Mouse (Mus musculus) kidney, adult 11 months (tissue): Measurements from ENCODE around the gene Abhd6.

Experiments used
- DNase-seq: peaks from one replicate; pipeline ENCODE4 v3.0.0; 2022

The Abhd6 gene

GRCm38 (mm10) chr14:8034561-8034960 lies 31.9 kb downstream of the Abhd6 start:
- no peak for DNase-seq

- no peak for DNase-seq
Measured at GRCm38 (mm10) chr14:8035951-8036350, 33.2 kb downstream of the Abhd6 start.

GRCm38 (mm10) chr14:8036406-8036805 lies 33.7 kb downstream of the Abhd6 start:
- DNase-seq, result no peak

- DNase-seq, result no peak
Measured at GRCm38 (mm10) chr14:8038150-8038549, 35.4 kb downstream of the Abhd6 start.

- DNase-seq, result peak; percentile 87
Measured at GRCm38 (mm10) chr14:8038791-8039448, 36.2 kb downstream of the Abhd6 start.

GRCm38 (mm10) chr14:8040179-8040578 lies 37.5 kb downstream of the Abhd6 start:
- no peak for DNase-seq

- no peak for DNase-seq
Measured at GRCm38 (mm10) chr14:8040911-8041678, 38.4 kb downstream of the Abhd6 start.

GRCm38 (mm10) chr14:8042120-8042519 lies 39.4 kb downstream of the Abhd6 start:
- no peak for DNase-seq

GRCm38 (mm10) chr14:8042577-8042976 lies 39.9 kb downstream of the Abhd6 start:
- no peak for DNase-seq

- DNase-seq, result no peak
Measured at GRCm38 (mm10) chr14:8044330-8044729, 41.6 kb downstream of the Abhd6 start.

GRCm38 (mm10) chr14:8044786-8045185 lies 42.1 kb downstream of the Abhd6 start:
- no peak for DNase-seq

GRCm38 (mm10) chr14:8045187-8045846 lies 42.6 kb downstream of the Abhd6 start:
- DNase-seq, result no peak

- DNase-seq, result no peak
Measured at GRCm38 (mm10) chr14:8046839-8047238, 44.1 kb downstream of the Abhd6 start.

GRCm38 (mm10) chr14:8049334-8049733 lies 46.6 kb downstream of the Abhd6 start:
- no peak for DNase-seq

GRCm38 (mm10) chr14:8051869-8052268 lies 49.2 kb downstream of the Abhd6 start:
- no peak for DNase-seq

- no peak for DNase-seq
Measured at GRCm38 (mm10) chr14:8052661-8053060, 50.0 kb downstream of the Abhd6 start.

GRCm38 (mm10) chr14:8054310-8055102 lies 51.8 kb downstream of the Abhd6 start:
- DNase-seq, result no peak

GRCm38 (mm10) chr14:8056076-8056475 lies 53.4 kb downstream of the Abhd6 start:
- DNase-seq, result no peak

GRCm38 (mm10) chr14:8059938-8060337 lies 57.2 kb downstream of the Abhd6 start:
- DNase-seq, result no peak

- DNase-seq, result no peak
Measured at GRCm38 (mm10) chr14:8062076-8062475, 59.4 kb downstream of the Abhd6 start.

GRCm38 (mm10) chr14:8062537-8063301 lies 60.0 kb downstream of the Abhd6 start:
- no peak for DNase-seq
